Comparison of ENCODE assay signal across 30 mouse cellular contexts in genomic region chr10:93518620-93519019, GRCm38 (mm10). TPM values are rescaled to one million over a fixed set of nuclear protein-coding genes. Genes with fewer than 3 reads are reported as not detected.
"Had no signal": no experiment of that assay in that cellular context is flagged by ENCODE, and none has a peak within 500 bp of the region (broad histone marks: within the 10 kb centered on the region; RNA-seq: fewer than 3 reads in every experiment).

No protein-coding gene starts in this region.

- DNase-seq: gastrocnemius, adult 2 months; gastrocnemius, postnatal 10 days; gastrocnemius, postnatal 25 days; heart, postnatal 10 days; heart, postnatal 4 days; kidney, adult 11 months; kidney, adult 2 months; kidney, adult 9 months; kidney, postnatal 10 days; kidney, postnatal 25 days; kidney, postnatal 4 days; liver, embryonic 13.5 days had no signal

- H3K4me1 ChIP-seq: heart, embryonic 12.5 days; hindbrain, embryonic 10.5 days; hindbrain, embryonic 15.5 days; limb, embryonic 10.5 days; limb, embryonic 12.5 days had no signal

- ATAC-seq: forebrain, embryonic 16.5 days; hindbrain, postnatal 0 days had no signal

- H3K4me3 ChIP-seq: gastrocnemius, adult 2 months; heart, embryonic 12.5 days; hindbrain, embryonic 10.5 days; hindbrain, embryonic 13.5 days; hindbrain, embryonic 15.5 days; layer of hippocampus, adult 2 months; left cerebral cortex, adult 2 months; limb, embryonic 10.5 days; limb, embryonic 12.5 days; liver, embryonic 13.5 days had no signal

- H3K9me3 ChIP-seq: heart, embryonic 12.5 days; hindbrain, embryonic 10.5 days; hindbrain, embryonic 13.5 days; hindbrain, embryonic 15.5 days; limb, embryonic 10.5 days; limb, embryonic 12.5 days; liver, embryonic 13.5 days had no signal

- H3K27me3 ChIP-seq: heart, embryonic 12.5 days; hindbrain, embryonic 13.5 days; hindbrain, embryonic 15.5 days; limb, embryonic 12.5 days; liver, embryonic 13.5 days had no signal

- H3K4me2 ChIP-seq: heart, embryonic 12.5 days; hindbrain, embryonic 13.5 days; hindbrain, embryonic 15.5 days; limb, embryonic 12.5 days; liver, embryonic 13.5 days had no signal

- H3K36me3 ChIP-seq: heart, embryonic 12.5 days; hindbrain, embryonic 10.5 days; hindbrain, embryonic 13.5 days; hindbrain, embryonic 15.5 days; limb, embryonic 10.5 days; limb, embryonic 12.5 days; liver, embryonic 13.5 days had no signal

- H3K9ac ChIP-seq: heart, embryonic 12.5 days; hindbrain, embryonic 13.5 days; hindbrain, embryonic 15.5 days; limb, embryonic 12.5 days; liver, embryonic 13.5 days had no signal

- H3K27ac ChIP-seq: gastrocnemius, adult 2 months; hindbrain, embryonic 10.5 days; hindbrain, embryonic 13.5 days; hindbrain, embryonic 15.5 days; hindbrain, postnatal 0 days; layer of hippocampus, adult 2 months; left cerebral cortex, adult 2 months; limb, embryonic 10.5 days; limb, embryonic 12.5 days; liver, embryonic 13.5 days had no signal

RNA-seq across cellular contexts. Expression of gene Amdhd1, which starts 21.2 kb away (rescaled TPM):
- total RNA-seq: gastrocnemius, adult 2 months; gastrocnemius, postnatal 25 days; granulocyte monocyte progenitor cell, adult 5-6 weeks; heart, postnatal 25 days had no signal

RNA-seq across cellular contexts. Expression of gene Ccdc38, which starts 21.8 kb away (rescaled TPM):
- total RNA-seq: gastrocnemius, adult 2 months; gastrocnemius, postnatal 25 days; gastrocnemius, postnatal 4 days; heart, postnatal 10 days; heart, postnatal 25 days; heart, postnatal 4 days; hindbrain, postnatal 0 days; layer of hippocampus, adult 2 months; layer of hippocampus, postnatal 10 days; layer of hippocampus, postnatal 25 days; left cerebral cortex, adult 2 months; left cerebral cortex, postnatal 36 days had no signal
- polyA plus RNA-seq: kidney, adult 2 months had no signal

RNA-seq across cellular contexts. Expression of gene Hal, which starts 30.1 kb away (rescaled TPM):
- total RNA-seq: heart, postnatal 10 days; hindbrain, postnatal 0 days; layer of hippocampus, postnatal 25 days had no signal
- polyA plus RNA-seq: frontal cortex, adult 2 months; heart, embryonic 12.5 days; heart, embryonic 14.5 days; hindbrain, embryonic 13.5 days; limb, embryonic 12.5 days had no signal
